Mouse (Mus musculus): ENCODE data around the gene Ttc33.
"Not testable (repeated sequence)": the region's sequence is repeated elsewhere in the genome, so short reads cannot be mapped to it uniquely, and the experiment has no call there.

Gene Ttc33

GRCm38 (mm10) chr15:5184668-5185330 lies 526 bp upstream of the Ttc33 start:
- no peak for DNase-seq (ENCODE audit: low spot score)

- no peak for DNase-seq (ENCODE audit: low spot score)
Observed at GRCm38 (mm10) chr15:5186293-5186675, 959 bp downstream of the Ttc33 start.

DNA sequence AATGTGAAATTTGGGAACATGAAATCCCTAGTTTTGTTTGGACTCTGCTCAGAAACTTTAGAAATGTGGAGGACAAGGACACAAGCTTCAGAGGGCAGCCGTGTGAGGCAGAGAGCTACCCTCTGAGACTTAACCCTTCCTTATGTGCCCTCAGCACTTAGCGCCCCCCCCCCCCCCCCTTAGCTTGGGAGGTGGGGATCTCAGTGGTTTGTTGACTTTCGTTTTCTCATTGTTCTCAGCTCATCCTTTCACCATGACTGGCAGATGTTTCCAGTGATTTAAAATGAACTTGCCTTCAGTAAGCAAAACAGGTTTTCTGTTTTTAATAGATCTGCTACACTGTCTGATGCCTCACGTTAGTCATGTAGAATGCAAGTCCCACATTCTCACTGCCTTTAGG lies 1.8 kb downstream of the Ttc33 start:
- DNase-seq (ENCODE audit: low spot score) = no peak

GRCm38 (mm10) chr15:5188029-5188428 lies 2.7 kb downstream of the Ttc33 start:
- DNase-seq (ENCODE audit: low spot score) = no peak

GRCm38 (mm10) chr15:5189504-5190093 lies 4.3 kb downstream of the Ttc33 start:
- DNase-seq (ENCODE audit: low spot score) = no peak

DNA sequence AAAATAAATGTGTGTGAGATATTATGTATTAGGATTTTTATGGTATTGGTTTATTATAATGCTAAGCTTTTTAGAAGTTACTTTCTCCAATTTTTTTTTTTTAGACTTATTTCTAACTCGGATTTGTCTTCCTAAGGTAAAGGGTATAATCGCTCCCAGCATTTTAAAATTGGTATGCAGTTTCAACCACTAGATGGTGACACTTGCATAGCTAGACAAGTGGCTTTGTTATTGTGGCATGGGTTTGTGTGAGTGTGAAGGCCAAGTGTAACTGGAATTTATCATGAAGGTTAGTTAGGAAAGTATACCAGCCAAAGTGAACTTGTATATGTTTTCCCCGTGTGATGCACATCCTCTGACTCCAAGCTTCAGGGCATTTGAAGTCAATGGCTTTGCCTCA lies 8.5 kb downstream of the Ttc33 start:
- no peak for DNase-seq (ENCODE audit: low spot score)

DNA sequence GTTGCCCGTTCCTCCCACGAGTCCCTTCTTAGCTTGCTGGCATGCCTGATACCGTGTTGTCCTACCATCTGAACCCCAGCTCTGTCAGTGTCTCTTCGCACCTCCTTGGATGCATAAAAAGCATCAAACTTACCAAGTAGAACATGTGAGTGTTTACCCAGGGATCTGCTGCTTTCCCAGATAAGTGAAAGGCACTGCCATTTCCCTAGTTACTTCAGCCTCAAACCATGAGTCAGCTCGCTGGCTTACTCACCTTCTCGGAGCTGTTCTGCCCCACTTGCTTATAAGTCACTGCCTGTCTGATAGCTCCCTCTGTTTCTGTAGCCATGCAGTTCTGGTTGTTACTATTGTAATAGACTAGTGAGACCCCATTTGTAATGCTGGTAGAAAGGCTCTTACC lies 9.1 kb downstream of the Ttc33 start:
- DNase-seq (ENCODE audit: low spot score) = no peak

DNA sequence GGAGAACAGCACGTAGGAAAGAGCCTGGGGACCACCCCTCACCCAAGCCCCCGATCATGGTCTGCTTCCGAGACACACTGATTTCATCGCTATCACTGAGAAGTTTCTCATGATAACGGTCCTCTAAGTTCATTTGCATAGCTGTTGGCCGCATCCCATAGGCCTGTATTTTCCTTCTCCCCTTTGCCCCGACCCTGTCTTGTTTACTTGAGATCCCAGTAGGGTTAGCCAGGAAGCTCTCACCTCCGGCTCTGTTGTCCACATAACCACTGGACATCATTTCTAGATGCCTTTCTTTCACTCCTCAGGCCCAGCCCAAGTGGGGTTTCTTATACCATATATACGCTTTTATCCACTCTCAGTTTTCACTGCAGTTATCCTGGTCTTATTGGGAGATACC lies 9.6 kb downstream of the Ttc33 start:
- no peak for DNase-seq (ENCODE audit: low spot score)

- no peak for DNase-seq (ENCODE audit: low spot score)
Observed at GRCm38 (mm10) chr15:5195987-5196514, 10.7 kb downstream of the Ttc33 start.

DNA sequence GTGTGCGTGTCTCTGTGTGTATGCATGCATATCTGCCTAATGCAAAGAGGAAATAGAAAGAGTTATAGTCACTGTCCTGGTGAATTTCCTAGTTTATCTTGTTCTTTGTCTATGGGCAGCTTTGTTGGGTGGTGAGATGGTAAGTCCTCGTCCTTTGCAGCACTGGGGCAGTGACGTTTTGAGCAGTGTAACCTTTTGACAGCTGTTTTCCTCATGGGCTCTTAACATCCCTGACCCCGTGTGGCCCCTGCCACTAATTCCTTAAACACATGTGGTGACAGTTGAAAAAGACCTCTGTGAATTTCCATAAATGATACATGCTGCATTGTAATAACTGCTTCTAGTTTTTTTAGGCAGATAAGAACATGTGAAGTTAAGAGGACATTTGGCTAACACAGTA lies 11.4 kb downstream of the Ttc33 start:
- DNase-seq (ENCODE audit: low spot score) = no peak

DNA sequence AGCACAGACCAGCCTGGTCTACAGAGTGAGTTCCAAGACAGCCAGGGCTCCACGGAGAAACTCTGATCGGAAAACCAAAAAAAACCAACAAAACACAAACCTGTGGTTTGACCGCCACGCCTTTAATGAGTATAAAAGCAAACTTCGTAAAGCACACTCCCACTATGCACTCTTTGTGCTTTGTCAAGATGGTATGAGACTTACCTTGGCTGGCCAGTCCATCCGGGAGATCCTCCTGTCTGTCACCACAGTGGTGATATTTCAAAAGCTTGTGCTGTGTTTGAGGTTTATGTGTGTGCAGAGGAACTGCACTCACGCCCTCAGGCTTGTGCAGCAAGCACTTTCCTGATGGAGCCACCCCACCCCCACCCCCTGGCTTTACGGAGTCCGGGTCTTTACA lies 19.9 kb downstream of the Ttc33 start:
- DNase-seq (ENCODE audit: low spot score) = no peak

- no peak for DNase-seq (ENCODE audit: low spot score)
Observed at GRCm38 (mm10) chr15:5209116-5209515, 23.8 kb downstream of the Ttc33 start.

- no peak for DNase-seq (ENCODE audit: low spot score)
Observed at GRCm38 (mm10) chr15:5220491-5220890, 35.2 kb downstream of the Ttc33 start.

- DNase-seq (ENCODE audit: low spot score) = not testable (repeated sequence)
Observed at GRCm38 (mm10) chr15:5230746-5231145, 45.4 kb downstream of the Ttc33 start.

DNA sequence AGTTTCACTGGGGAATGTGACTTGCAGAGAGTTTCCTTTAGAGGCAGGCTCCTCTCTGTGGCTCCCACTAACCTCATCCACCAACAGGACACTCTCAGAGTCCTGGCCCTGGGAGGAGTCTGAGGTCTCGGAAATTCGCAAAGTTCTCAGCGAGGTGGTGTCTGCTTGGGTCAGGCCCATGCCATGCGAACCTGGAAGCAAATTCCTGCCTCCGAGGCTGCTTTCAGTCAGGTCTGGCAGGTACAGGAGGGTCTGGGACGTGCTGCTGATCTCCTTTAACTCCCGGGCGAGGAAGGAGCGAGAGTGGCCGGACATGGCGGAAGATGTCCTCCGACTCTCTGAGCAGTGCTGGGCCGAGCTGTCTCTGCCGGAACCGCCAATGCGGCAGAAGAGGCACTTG lies 49.3 kb downstream of the Ttc33 start:
- DNase-seq (ENCODE audit: low spot score) = no peak

DNA sequence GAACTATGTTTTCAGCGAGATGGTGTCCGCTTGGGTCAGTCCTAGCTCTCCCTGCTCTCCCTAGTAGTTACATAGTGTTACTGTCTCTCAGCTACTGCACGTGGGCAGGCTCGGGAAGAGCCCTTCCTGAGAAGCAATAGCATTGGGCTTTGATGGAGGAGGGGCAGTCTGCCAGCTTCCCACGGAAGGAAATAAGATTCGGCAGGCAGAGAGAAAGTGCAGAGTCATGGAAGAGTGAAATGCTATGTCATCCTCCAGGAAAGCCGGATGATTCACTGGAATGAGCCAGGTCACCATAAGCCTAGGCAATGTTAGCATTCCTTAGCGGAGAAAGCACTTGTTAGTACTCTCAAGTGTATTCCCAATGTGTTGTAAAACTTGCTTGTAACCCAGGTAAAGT lies 50.2 kb downstream of the Ttc33 start:
- DNase-seq (ENCODE audit: low spot score) = peak; percentile 56

GRCm38 (mm10) chr15:5236538-5236937 lies 51.2 kb downstream of the Ttc33 start:
- peak; percentile 56 for DNase-seq (ENCODE audit: low spot score)

DNA sequence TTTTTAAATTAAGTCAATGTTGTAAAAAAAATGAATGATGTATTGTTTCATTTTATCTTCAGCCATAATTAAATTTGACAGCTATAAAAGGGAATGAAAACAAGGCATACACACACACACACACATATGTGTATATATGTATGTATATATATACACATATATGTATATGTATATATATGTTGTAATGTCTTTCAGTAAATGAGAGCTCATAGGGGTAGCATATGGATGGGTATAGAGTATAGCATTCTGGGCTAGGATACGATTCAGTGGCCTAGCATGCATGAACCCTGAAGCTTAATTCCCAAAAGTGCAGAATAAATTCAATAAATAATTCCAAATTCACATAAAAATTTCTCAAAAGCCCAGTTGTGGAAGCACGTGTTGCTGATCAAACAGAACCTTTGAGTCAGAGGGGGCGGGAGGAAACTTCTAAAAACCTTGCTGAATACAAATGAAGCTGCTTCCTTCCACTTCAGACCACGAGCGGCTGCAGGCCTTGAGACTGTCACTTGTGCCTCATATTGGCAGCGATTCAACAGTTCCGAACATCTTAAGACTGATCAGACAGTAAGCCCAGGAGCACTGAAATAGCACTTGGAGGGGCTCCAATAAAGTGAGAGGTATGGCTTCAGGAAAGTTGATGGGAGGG lies 51.8 kb downstream of the Ttc33 start:
- DNase-seq (ENCODE audit: low spot score) = no peak

- no peak for DNase-seq (ENCODE audit: low spot score)
Observed at GRCm38 (mm10) chr15:5238073-5238472, 52.7 kb downstream of the Ttc33 start.

DNA sequence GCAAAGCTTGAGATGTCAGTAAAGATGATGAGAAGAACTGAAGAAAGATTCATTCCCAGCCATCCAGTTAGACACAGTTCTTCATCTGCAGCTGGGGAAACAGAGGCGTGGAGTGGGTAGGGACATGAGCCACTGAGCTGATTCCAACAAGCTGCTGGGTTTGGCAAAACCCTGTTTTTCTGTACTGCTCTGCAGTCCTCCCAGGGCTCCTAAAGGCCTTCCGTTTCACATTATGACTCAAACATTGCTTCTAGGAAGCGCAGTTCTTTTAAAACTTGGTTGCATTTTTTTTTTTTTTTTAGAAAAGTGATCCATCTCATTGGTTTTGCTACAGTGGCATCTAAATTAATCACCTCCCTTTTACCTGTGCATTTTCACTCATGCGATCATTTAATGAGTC lies 53.2 kb downstream of the Ttc33 start:
- DNase-seq (ENCODE audit: low spot score) = no peak

DNA sequence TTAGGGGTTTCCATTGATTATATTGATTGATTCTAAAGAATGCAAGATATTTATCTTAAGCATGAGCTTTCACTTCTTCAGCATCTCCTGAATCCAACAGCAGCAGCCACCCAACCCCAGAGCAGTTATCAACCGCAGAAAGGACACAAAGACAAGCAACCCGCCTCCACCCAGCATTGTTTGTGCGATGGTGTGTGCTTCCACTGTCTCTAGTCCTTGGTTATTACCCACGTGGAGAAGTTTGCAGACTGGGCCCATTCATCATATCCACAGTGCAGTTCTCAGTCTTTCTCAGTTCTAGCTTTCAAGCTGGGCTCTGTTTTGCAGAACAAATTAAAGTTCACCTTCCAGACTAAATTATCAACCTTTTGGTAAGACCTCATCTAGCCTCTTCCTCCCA lies 54.0 kb downstream of the Ttc33 start:
- DNase-seq (ENCODE audit: low spot score) = no peak

DNA sequence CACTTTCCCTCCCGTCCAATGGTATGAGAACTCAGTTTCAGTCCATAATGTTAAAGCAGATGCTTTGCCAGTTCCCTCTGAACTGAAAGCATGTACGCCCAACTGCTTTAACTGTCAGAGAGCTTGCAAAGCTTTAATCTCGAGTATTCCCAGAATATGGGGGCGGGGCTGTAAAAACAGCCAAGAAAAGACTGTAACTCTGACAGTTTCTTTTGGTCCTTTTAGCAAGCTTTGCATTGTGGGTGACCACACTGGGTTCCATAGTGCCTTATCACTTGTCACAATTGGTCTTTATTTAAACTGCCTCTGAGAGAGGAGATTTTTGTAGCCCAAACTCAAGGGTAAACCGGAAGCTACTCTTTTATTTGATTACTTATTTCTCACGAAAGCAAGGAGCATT lies 54.6 kb downstream of the Ttc33 start:
- DNase-seq (ENCODE audit: low spot score) = no peak

DNA sequence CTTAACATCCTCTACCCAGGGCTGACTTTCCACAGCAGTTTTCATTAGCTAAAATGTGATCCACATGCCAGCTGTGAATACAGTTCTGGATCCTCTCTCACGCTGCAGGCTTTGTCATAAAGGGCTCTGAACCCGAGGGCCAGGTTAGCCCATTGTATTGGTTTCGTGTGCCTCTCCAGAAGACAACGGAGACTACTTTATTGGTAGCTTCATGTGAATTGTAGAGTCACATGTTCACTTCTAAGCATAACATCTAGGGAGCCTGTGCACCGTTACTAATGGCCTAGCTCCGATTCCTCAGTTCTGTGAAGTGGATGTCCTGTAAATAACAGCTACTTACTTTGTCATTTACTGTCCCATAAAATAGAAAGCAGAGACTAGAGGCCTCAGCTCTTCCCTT lies 55.0 kb downstream of the Ttc33 start:
- no peak for DNase-seq (ENCODE audit: low spot score)
